Mouse (Mus musculus): ENCODE measurements at regions not wholly inside any gene's neighbourhood (a gene's known extent, or its start where the extent isn't known, plus 50 kb on each side); places are given as distances from the start of the nearest gene placed in this dataset.
"Not testable (repeated sequence)": the region's sequence is repeated elsewhere in the genome, so short reads cannot be mapped to it uniquely, and the experiment has no call there.

DNA sequence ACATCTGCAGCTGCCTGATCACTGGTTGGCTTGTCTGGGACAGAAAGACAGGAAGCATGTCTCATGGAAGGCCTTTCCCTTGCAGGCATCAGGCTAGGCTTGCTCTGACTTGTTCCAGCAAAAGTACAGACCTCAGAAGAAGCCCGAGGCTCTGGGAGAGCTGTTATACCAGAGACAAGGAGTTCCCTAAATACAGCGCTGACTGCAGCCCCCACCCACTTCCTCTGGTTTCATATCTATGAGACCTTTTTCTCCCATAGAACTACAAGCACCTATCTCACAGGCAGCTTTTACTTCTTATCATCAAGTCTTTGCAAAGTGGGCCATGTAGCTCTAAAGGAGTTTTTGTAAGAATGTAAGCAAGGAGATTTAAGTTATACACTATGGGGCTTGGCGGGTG lies 312.2 kb upstream of the Vmn1r3 start:
- intact Hi-C loops (cut with DNase I); DNase-seq: not testable (repeated sequence)

DNA sequence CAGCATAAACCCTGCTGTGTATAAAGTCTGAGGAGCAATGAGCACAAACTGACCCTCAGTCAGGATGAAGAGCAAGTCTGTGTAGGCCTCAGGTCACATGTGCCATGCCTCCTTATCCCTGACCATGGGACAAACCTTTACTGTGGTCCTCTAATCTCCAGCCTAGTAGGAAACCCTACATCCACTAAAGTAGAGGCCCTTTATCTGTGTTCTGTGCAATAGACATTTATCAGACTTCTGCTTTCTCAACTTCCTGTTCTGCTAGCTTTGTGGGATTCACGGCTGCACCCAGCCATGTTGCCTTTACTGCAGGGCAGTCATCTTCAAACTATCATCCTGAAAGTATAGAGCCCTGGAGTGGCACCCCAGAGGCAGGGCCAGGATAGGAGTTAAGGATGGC lies 310.8 kb upstream of the Vmn1r3 start:
- DNase-seq; intact Hi-C loops (cut with DNase I): not testable (repeated sequence)

DNA sequence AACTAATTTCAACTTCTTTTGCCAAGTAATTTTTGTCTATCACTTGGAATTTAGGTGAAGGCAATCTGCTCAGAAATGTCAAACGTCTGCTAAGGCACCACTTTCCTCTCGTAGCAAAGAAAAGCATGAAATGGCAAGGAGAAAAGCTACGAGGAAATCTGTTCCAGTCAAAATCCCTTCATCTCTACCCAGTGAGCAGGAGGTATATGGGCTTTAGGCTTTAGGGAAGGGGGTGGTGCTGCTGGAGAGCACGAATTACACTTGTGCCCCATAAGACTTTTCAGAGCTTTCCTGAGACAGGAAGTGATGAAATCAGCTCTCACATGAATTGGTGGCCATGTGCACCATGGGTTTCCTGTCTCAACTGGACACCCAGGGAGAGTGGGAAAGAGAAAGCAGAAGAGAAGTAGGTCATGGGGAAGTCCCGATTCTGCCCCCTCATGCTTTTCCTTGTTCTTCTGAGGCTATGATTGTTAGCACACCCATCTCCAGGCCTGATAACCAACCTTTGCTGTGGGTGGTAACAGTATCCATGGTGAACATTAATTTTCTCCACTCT lies 309.0 kb upstream of the Vmn1r3 start:
- DNase-seq; intact Hi-C loops (cut with DNase I): not testable (repeated sequence)

DNA sequence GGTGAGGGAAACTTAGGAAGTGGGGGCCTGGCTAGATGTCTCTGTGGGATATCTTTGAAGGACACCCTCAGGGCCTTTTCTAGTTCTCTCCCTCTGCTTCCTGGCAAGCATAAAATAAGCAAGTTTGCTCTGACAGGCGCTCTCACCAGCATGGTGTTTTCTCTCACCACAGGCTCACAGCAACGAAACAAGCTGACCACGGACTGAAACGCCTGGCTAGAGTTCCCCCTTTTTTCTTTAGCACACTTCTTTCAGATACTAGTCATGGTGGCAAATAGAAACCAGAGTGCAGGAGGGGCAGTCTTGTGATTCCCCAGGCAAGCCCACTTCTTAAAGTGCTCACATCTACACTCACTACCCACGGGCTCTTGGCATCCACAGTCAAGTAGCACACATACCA lies 305.7 kb upstream of the Vmn1r3 start:
- DNase-seq; intact Hi-C loops (cut with DNase I): not testable (repeated sequence)

DNA sequence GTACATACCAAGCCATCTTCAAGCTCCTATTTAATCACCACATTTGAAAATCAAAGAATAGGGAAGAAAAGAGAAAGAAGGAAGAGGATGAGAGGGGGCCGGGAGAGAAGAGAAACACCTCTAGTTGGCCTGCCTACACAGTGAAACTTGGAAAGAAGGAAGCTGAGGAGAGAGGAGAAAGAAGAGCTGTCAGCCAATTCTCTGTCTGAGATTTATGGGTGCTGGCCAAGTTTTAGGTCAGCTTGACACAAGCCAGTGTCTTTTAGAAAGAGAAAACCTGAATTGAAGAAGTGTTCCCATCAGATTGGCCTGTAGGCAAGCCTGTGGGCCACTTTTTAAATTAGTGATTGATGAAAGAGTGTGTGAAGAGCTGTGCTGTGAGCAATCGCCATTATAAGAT lies 296.9 kb upstream of the Vmn1r3 start:
- intact Hi-C loops (cut with DNase I), result no loop called here
- no peak for DNase-seq

DNA sequence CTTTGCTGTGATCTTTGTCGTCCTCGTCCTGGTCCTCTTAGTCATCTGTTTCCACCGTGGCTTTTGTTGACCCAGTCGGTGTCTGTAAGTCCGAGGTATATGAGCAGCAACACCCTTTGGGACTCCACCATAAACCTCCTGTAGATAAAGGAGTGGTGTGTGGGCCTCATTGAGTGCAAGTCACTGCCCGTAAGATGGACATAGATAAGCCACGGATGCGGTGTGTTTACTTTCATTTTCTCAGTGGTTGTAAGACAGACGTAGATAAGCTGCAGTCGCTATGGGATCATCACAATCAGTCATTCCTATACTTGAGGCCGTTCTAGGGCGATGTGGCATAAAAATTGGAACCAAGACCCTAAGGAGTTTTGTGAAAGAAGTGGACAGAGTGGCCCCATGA lies 271.6 kb upstream of the Vmn1r3 start:
- intact Hi-C loops (cut with DNase I), result no loop called here
- DNase-seq, result no peak

DNA sequence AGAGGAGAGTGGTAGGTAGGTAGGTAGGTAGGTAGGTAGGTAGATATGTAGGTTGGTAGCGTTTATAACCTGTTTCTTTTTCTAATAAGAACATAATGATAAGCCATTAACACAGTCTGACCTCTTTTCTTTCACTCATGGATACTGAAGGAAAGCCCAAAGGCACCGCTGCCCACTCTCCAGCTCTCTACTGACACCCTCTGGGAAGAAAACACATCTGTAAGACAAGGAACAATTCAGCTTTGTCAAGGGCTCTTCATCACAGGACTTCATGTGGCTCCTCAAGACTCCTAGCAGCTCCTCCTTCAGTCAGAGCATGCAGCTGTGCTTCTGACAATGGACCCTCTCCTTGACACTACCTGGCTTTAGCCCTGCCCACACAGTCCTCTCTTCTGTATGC lies 252.2 kb upstream of the Vmn1r3 start:
- intact Hi-C loops (cut with DNase I); DNase-seq: not testable (repeated sequence)

DNA sequence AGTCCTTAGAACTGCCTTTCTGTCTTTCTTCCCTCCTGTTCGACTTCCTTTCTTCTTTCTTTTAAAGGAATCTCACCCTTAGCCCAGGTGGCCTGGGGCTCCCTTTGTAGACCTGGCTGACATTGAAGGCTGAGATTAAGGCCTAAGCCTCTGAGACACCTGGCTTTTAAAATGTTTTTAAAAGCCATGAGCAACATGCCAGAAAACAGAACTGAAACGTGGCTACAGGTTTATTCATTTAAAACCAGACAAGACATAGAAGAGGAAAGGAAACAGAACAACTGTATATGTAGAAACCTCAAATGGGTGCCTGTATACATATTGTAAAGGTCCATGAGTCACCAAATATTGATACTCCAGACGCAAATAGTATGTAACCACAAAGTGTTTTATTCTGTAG lies 242.8 kb upstream of the Vmn1r3 start:
- no peak for DNase-seq
- intact Hi-C loops (cut with DNase I), result no loop called here

DNA sequence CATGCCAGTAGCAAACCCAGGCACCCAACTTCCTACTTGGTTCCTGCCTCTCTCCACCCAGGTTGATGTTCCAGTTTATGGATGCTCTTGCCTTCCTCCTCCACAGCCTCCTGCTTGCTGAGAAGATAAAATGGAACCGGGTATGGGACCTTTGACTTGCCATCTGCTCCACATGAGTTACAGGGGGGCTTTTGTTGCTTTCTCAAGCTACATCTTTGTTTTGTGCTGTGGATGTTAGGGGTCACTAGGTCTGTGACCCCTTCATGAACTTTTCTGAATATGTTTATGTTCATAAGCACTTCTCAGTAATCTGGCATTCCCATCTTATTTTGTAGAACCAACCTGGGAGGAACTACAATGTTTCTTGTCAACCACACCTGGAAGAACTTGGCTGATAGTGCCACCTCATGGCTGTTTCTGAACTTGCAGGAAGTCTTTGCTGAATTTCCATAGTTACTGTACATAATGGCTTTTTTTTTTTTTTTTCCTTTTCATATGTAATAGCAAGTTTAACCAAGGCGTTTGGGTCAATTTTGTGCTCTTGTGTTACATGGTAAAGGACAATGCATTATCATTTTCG lies 234.9 kb upstream of the Vmn1r3 start:
- intact Hi-C loops (cut with DNase I), result no loop called here
- peak; percentile 10 to 40 for DNase-seq

DNA sequence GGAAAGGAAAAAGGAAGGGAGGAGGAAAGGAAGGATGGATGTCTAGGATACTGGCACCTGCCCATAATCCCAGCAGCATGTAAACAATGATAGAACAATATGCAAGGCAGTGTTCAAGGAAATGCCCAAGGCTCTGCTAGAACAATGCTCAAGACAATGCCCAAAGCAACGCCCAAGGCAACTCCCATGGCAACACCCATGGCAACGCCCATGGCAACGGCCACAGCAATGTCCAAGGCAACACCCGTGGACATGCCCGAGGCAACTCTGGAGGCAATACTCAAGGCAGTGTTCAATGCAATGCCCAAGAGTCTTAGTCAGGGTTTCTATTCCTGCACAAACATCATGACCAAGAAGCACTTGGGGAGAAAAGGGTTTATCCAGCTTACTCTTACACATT lies 231.5 kb upstream of the Vmn1r3 start:
- no peak for DNase-seq
- intact Hi-C loops (cut with DNase I), result no loop called here

DNA sequence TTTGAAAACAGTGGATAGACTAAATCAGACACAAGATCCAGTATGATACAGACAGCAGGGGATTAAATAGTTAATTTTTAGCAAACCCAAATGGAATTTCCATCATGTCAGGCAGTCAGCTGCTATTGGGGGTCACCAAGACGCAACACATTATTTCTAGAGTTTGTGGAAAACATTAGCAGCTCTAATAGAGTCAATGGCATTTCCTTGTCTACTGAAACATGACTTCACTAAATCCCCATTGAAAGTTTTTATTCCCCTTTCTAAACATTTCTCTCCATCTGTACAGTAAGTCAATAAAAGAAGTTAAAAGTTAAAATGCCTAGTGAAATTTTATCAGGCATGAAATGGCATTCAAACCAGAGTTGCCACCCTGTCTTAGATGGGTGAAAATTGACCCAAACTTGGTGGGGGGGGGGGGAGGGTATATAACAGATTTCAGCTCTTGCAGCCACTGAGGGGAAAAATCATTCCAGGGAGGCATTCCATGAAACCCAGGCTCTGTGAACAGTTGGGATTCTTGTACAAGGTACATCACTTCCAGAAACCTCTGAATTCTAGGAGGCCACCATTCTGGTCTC lies 229.4 kb upstream of the Vmn1r3 start:
- intact Hi-C loops (cut with DNase I); DNase-seq: not testable (repeated sequence)

DNA sequence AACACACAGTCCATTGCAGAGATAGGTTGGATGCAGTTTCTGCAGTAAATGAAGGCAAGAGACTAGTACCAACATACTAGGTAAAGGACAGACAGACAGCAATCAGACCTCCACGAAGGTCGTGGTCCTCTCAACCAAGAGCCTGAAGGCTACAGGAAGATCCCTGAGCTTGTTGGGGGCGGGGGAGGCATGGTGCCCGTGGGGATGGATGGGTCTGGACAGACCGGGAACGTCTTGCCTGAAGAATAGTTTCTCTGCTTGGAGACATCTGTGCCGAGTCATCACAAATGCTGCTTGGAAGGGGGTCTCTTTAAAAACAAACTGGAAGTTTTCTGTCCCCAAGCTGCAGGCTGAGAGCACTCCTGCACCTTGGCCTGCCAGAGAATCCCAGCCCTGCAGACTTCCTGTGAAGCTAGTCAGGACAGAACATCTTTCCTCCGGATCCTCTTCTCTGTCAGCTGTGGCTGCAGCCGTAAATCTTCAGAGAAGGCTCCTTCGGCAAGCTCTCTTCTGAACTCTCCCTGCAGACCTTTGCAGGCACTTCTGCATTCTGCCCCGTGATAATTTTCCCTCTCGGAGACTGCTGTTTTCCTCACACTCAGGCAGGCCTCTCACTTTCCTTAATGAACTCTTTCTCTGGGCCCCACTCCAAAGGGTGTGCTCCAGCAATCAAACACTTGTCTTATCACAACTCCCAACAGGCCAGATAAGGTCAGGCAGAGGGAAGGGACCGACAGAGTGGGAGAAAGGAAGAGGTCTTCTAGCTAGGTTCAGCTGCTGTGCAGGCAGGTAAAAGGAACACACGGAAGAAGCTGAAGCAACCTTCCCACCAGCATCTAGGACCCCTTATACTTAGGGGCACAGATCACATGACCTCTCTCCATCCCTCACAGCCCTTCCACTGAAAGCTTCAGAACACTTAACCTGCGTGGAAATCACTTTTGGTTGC lies 228.6 kb upstream of the Vmn1r3 start:
- intact Hi-C loops (cut with DNase I), result no loop called here
- peak in 1 of 2 experiments; percentile 2 for DNase-seq

DNA sequence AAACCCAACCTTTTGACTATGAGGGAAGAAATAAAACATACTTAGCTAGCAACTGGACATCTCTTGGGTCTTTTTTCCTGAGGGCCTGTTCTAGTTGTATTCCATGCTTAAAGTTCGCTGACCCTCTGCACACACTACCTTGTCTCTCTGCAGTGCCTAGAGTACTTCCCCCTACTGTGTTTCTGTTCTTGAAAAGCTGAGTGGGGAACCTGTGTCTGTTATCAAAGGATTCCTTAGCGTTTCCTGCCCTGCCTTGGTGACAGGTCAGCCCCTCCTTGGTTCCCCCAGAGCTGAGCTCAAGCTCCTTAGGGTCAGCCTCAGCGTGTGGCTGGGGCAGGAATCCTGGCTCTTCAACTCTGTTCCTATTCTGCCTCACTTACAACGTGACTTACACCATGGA lies 227.2 kb upstream of the Vmn1r3 start:
- intact Hi-C loops (cut with DNase I); DNase-seq: not testable (repeated sequence)

DNA sequence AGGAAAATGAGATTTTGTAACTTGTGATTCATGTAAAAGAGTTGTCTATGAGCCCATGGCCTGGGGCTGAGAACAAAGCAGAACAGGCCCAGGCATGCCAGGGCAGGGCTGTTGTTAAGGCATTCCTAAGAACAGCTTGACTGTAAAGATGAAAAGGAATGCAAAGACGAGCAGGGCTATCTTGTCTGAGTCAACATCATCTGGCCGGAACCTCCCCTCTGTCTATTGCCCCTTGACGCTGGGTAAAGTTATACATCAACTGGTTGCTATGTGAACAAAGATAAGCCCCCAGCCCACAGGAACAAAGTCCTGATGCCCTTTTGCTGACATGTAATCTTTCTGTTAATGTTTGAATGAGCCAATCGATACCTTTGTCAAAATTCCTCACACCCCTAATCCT lies 217.7 kb upstream of the Vmn1r3 start:
- DNase-seq; intact Hi-C loops (cut with DNase I): not testable (repeated sequence)

DNA sequence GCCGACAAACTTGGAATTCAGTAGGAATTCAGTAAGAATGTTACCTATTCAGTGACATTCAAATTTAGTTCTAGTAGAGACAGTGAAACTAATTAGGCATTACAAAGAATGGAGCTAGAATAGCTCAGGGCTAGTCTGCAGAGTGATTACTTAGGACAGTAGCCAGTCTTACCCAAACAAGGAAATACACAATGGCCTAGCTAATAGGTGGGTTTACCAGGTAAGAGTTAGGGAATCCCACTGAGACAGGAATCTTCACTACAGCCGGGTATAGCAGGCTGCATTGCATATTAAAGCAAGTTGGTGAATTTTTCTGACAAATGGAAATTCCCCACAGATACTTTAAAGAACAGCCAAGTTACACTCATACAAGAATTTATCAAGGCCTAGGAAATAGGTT lies 216.6 kb upstream of the Vmn1r3 start:
- DNase-seq; intact Hi-C loops (cut with DNase I): not testable (repeated sequence)

DNA sequence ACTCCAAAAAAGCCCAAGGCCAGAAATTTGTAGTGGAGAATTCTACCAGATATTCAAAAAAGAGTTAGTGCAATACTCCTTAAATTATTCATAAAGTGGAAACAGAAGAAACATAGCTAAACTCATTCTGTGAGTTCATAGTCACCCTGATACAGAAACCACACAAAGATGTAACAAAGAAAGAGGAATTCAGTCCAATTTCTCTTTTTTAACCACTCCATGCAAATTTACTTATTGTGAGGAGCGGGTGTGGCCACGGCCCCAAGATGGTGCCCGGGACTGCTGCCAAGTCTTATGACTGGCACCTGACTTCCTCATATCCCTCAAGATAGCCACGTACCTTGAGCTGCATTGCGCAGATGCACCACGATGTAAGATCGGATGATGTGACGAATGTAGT lies 206.4 kb upstream of the Vmn1r3 start:
- DNase-seq; intact Hi-C loops (cut with DNase I): not testable (repeated sequence)

DNA sequence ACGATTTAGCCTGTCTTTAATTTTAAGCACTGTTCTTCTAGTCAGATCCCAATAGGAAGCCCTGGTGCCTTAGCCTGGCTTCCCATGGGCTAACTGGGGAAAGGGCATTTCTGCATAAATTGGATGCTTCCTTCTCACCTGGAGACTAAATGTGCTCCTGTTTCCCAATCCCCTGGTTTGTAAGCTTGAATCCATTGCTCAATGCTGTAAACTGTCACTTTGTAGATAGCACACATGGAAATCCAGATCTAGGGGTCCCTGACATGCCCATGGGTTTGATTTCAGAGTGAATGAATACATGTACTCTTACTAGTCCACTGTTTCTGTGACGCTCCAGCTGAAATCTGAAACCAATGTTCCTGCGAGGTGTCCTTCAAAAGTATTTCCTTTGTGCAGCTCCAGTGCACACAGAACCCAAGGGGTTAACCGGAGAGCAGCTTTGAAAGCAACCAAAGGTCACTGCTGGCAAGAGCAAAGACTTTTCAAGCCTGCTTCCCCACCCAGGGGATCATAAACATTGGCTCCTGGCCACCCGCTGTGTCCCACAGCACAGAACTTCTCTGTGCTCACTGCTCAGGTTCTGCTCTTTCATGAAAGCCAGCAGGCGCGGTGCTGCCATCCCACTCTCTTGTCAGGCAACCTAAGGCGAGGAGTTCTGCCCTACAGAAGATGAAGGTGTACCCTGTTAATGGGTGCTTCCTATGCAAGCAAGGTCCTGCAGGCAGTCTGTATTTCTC lies 188.0 kb upstream of the Vmn1r3 start:
- intact Hi-C loops (cut with DNase I); DNase-seq: not testable (repeated sequence)

DNA sequence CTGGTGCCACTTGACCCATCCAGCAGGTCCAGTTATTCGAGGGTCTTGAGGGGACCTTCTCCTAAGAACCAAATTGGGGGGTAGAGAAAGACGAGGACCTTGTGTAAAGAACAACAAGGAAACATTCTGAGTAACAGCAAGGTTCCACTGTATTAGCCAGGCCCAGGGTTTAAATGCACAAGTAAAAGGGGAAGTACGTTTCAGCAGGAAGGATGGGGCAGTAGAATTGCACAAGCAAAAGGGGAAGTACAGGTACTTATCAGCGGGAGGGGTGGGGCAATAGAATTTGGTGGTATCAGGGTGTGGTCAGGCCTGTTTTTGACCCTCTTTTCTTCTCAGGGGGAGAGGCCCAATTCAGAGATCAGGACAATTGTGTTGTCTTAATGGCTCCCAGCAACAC lies 182.9 kb upstream of the Vmn1r3 start:
- DNase-seq; intact Hi-C loops (cut with DNase I): not testable (repeated sequence)

DNA sequence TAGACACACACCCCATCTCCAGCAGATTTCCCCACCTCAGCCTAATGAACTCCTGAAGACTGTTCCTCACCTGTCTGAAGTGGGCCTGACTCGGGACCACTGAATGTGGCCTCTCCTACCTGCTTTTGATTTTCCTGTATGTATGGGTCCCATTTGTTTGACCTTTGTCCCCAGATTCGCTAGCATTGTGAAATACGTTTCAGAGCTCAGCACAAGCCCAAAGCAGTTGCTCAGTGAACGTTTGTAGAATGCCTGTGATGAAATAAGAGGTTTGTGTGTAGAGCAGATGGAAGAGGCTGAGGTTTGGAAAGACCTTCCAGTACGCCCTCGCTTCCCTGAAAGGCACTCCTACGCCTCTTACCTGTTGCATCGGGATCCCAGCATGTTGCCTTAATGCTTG lies 158.3 kb upstream of the Vmn1r3 start:
- intact Hi-C loops (cut with DNase I), result not testable (repeated sequence)

DNA sequence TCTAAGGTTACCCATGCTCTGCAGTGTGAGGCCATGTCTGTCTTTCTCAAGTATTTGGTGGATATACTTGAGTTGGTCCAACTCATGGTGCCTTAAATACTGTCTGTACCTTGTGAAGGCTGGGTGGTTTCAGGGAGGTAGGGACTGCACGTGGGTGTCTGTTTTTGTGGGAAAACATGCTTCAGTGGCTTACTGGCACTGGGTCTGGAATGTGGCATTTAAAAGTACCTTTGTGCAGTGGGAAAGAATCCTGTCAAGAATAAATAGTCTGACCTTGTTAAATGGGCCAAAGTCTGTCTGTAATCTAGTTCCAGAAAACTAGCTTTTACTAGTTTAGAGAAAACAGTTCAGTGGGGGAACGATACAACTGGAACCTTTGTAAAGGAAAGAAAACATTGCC lies 157.5 kb upstream of the Vmn1r3 start:
- DNase-seq, result not testable (repeated sequence)

More for the DNA sequence above, 158.3 kb upstream of the Vmn1r3 start:
- not testable (repeated sequence) for DNase-seq

More for the DNA sequence above, 157.5 kb upstream of the Vmn1r3 start:
- intact Hi-C loops (cut with DNase I), result not testable (repeated sequence)

All from heart, postnatal 36 days (tissue).